ENCODE assay signal across 15 mouse cellular contexts in the genomic region with DNA sequence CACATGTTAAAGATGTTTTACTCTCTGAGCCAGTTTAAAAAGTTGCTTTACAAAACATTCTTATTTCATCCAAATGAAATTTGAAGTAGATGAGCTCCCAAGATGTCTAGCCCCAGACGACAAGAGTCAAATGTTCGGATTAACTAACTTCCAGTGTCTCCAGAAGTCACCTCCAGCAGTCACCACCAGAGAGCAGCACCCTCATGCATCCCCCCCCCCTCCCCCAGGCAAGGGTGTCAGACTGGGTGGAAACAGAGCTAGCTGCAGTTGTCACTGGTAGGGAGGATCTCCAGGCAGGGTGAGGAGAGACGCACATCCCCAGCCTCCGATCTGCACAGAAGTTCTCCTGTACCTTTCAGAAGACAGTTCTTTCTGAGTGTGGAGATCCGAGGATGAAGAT. TPM values are rescaled to one million over a fixed set of nuclear protein-coding genes. Genes with fewer than 3 reads are reported as not detected.
DNase-seq lines count a peak whose midpoint lies in the region; ATAC-seq and TF ChIP-seq lines count a peak whose summit lies in the region.
"Had no signal": no experiment of that assay in that cellular context is flagged by ENCODE, and none has a peak within 500 bp of the region (broad histone marks: within the 10 kb centered on the region; RNA-seq: fewer than 3 reads in every experiment).

No protein-coding gene starts in this region.

- no peaks in the 10 kb centered on the region for H3K4me1 ChIP-seq in heart, postnatal 0 days (ENCODE audit: control insufficient read depth, insufficient read depth)
- no peaks in the 10 kb centered on the region for H3K4me1 ChIP-seq in lung, embryonic 14.5 days (ENCODE audit: insufficient read depth)
- H3K4me1 ChIP-seq in olfactory bulb, adult 2 months (ENCODE audit: control insufficient read depth, insufficient read depth, low read length) = 0 out of 2 replicates have a peak, but pooled peaks cover 2% of the 10 kb centered on the region
- H3K4me1 ChIP-seq in kidney, embryonic 16.5 days (ENCODE audit: insufficient read depth, low read length) = no peaks in the 10 kb centered on the region
- H3K4me1 ChIP-seq: neural tube, embryonic 12.5 days had no signal

- H3K4me3 ChIP-seq in heart, postnatal 0 days (ENCODE audit: low read depth, low read length) = no peak overlapping the region
- H3K4me3 ChIP-seq in lung, embryonic 14.5 days (ENCODE audit: low read depth, low read length) = no peak overlapping the region
- no peak overlapping the region for H3K4me3 ChIP-seq in olfactory bulb, adult 2 months (ENCODE audit: insufficient read depth, low read depth, low read length)
- no peak overlapping the region for H3K4me3 ChIP-seq in kidney, embryonic 16.5 days (ENCODE audit: low read length)
- H3K4me3 ChIP-seq: heart, embryonic 12.5 days; hindbrain, embryonic 12.5 days; neural tube, embryonic 12.5 days had no signal

- no peaks in the 10 kb centered on the region for H3K36me3 ChIP-seq in heart, postnatal 0 days (replicated peaks; ENCODE audit: control insufficient read depth, insufficient read depth, low read length)
- H3K36me3 ChIP-seq in lung, embryonic 14.5 days (ENCODE audit: insufficient read depth) = no peaks in the 10 kb centered on the region
- no peaks in the 10 kb centered on the region for H3K36me3 ChIP-seq in kidney, embryonic 16.5 days (ENCODE audit: insufficient read depth, low read length)
- H3K36me3 ChIP-seq: heart, embryonic 12.5 days; hindbrain, embryonic 12.5 days; neural tube, embryonic 12.5 days had no signal

- H3K4me2 ChIP-seq in heart, postnatal 0 days (ENCODE audit: low read depth, low read length) = no peak overlapping the region
- H3K4me2 ChIP-seq in lung, embryonic 14.5 days = no peak overlapping the region
- H3K4me2 ChIP-seq in kidney, embryonic 16.5 days (replicated peaks; ENCODE audit: low read depth, low read length) = no peak overlapping the region
- H3K4me2 ChIP-seq: heart, embryonic 12.5 days; hindbrain, embryonic 12.5 days; neural tube, embryonic 12.5 days had no signal

- DNase-seq in heart, postnatal 0 days (ENCODE audit: low spot score) = no peak
- DNase-seq in heart, postnatal 36 days = no peak
- DNase-seq in lung, embryonic 14.5 days = no peak
- DNase-seq in lung, postnatal 36 days = no peak
- DNase-seq in R1 (ENCODE audit: low read depth, low spot score) = peak; percentile 13
- DNase-seq: adrenal gland, adult 2 months; cerebellum, adult 9-11 months; gastrocnemius, postnatal 25 days; kidney, adult 2 months; lung, adult 18-20 months had no signal

- no peak overlapping the region for H3K27ac ChIP-seq in heart, postnatal 0 days (ENCODE audit: low read depth)
- H3K27ac ChIP-seq in lung, embryonic 14.5 days (ENCODE audit: low read depth) = no peak overlapping the region
- no peak overlapping the region for H3K27ac ChIP-seq in olfactory bulb, adult 2 months (ENCODE audit: insufficient read depth, low read depth, low read length)
- no peak overlapping the region for H3K27ac ChIP-seq in kidney, embryonic 16.5 days (ENCODE audit: low read length)
- H3K27ac ChIP-seq: hindbrain, embryonic 12.5 days; neural tube, embryonic 12.5 days had no signal

- intact Hi-C loops in heart, postnatal 36 days (cut with DNase I) = no loop called here

- no peaks in the 10 kb centered on the region for H3K27me3 ChIP-seq in heart, postnatal 0 days (ENCODE audit: control insufficient read depth, insufficient read depth, low read length)
- H3K27me3 ChIP-seq in lung, embryonic 14.5 days (ENCODE audit: insufficient read depth, low read length) = no peaks in the 10 kb centered on the region
- no peaks in the 10 kb centered on the region for H3K27me3 ChIP-seq in kidney, embryonic 16.5 days (ENCODE audit: insufficient read depth, low read length)
- H3K27me3 ChIP-seq: heart, embryonic 12.5 days; hindbrain, embryonic 12.5 days; neural tube, embryonic 12.5 days had no signal

- H3K9ac ChIP-seq in heart, postnatal 0 days (replicated peaks; ENCODE audit: low read depth, low read length) = no peak overlapping the region
- no peak overlapping the region for H3K9ac ChIP-seq in lung, embryonic 14.5 days
- H3K9ac ChIP-seq in kidney, embryonic 16.5 days (replicated peaks; ENCODE audit: low read length) = no peak overlapping the region
- H3K9ac ChIP-seq: heart, embryonic 12.5 days; hindbrain, embryonic 12.5 days; neural tube, embryonic 12.5 days had no signal

- TF ChIP-seq EP300 in heart, postnatal 0 days (IDR thresholded peaks at IDR 0.05; ENCODE audit: low read depth) = no peak

- TF ChIP-seq POLR2A in olfactory bulb, adult 2 months (IDR thresholded peaks at IDR 0.05; ENCODE audit: insufficient read depth, low read depth, low read length) = no peak

- 67% methylated on average over 5 of the region's 5 CpGs for WGBS in heart, postnatal 0 days
- 77% methylated on average over 5 of the region's 5 CpGs for WGBS in lung, embryonic 14.5 days
- WGBS in olfactory bulb, adult 2 months = 60% methylated on average over 5 of the region's 5 CpGs
- 81% methylated on average over 5 of the region's 5 CpGs for WGBS in kidney, embryonic 16.5 days

- TF ChIP-seq CTCF in heart, postnatal 0 days (IDR thresholded peaks at IDR 0.05; ENCODE audit: low read depth) = peak; percentile 47
- TF ChIP-seq CTCF in lung, embryonic 14.5 days (IDR thresholded peaks at IDR 0.05; ENCODE audit: low read depth) = peak; percentile 43
- peak; percentile 32; the same call in 1 of the 2 replicates for TF ChIP-seq CTCF in olfactory bulb, adult 2 months (IDR thresholded peaks at IDR 0.05; ENCODE audit: insufficient read depth, low read depth, low read length)

- peak; percentile 49; the same call in 1 of the 2 replicates for ATAC-seq in heart, postnatal 0 days (ENCODE audit: insufficient read depth, low read depth)
- no peak for ATAC-seq in lung, embryonic 14.5 days (ENCODE audit: insufficient read depth)
- ATAC-seq in kidney, embryonic 16.5 days (ENCODE audit: low FRiP score, low TSS enrichment) = no peak

- H3K9me3 ChIP-seq in heart, postnatal 0 days (replicated peaks; ENCODE audit: control insufficient read depth, low read length) = no peaks in the 10 kb centered on the region
- no peaks in the 10 kb centered on the region for H3K9me3 ChIP-seq in lung, embryonic 14.5 days (ENCODE audit: low read depth, low read length)
- H3K9me3 ChIP-seq in kidney, embryonic 16.5 days (ENCODE audit: low read length) = no peaks in the 10 kb centered on the region
- H3K9me3 ChIP-seq: heart, embryonic 12.5 days; hindbrain, embryonic 12.5 days; neural tube, embryonic 12.5 days had no signal

RNA-seq across cellular contexts. Expression of gene Depdc1b, which starts 37.6 kb away (rescaled TPM):
- 4.7 TPM in 1 of 2 replicates, not detected in the other for total RNA-seq in heart, postnatal 0 days (2014; rRNA removed; ENCODE audit: low replicate concordance)
- polyA plus RNA-seq in heart, postnatal 0 days (2015; fragmentation: Nextera tagmentation; extraction: Ambion mirVana) = 1.1 and 1.5 TPM in 2 replicates
- under 1 TPM; 0.22 to 0.46 TPM for total RNA-seq in heart, postnatal 36 days (2021)
- polyA plus RNA-seq in lung, embryonic 14.5 days (2014; fragmentation: Nextera tagmentation; extraction: Ambion mirVana) = 17.3 and 20.2 TPM in 2 replicates
- not detected in 2 replicates for polyA plus RNA-seq in olfactory bulb, adult 2 months (2012; ENCODE audit: insufficient read depth, insufficient read length, low replicate concordance, missing spikeins)
- 12.7 and 15.1 TPM in 2 replicates for polyA plus RNA-seq in kidney, embryonic 16.5 days (2015; fragmentation: Nextera tagmentation; extraction: Ambion mirVana)
